7 mouse cellular contexts compared by ENCODE assay signal in the genomic region with DNA sequence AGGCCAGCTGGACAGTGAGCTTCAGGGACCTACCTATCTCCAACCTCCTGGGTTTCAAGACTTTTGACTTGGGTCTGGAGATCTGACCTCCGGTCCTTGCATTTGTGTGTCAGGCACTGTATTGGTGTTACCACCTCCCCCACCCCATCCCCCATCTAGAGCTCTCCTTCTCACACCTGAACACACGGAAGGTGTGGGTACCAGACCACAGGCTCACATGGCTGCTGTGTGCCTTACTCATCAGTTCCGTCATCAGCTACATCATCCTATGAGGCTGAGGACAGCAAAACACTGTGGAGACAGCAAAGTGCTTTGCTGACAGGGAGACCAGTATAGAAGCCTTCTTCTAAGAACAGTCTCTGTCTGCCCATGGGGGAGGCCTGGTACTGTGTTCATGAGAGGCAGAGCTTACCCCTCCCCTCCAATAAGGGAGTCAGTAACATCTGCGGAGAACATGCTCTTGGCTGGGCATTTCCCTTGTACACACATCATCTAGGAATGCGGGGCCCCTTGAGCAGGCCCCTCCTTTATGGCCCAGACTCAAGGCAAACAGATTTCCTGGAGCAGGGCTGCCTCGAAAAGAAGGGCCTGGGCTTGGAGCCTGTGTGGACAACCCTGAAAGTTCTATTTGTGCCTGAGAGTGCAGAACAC. TPM values are rescaled to one million over a fixed set of nuclear protein-coding genes. Genes with fewer than 3 reads are reported as not detected.
DNase-seq lines count a peak whose midpoint lies in the region; ATAC-seq and TF ChIP-seq lines count a peak whose summit lies in the region.

No protein-coding gene starts in this region.

- no peak overlapping the region for H3K9ac ChIP-seq in embryonic facial prominence, embryonic 11.5 days (replicated peaks; ENCODE audit: low read length)
- no peak overlapping the region for H3K9ac ChIP-seq in heart, postnatal 0 days (replicated peaks; ENCODE audit: low read depth, low read length)
- H3K9ac ChIP-seq in limb, embryonic 13.5 days, result no peak overlapping the region
- H3K9ac ChIP-seq in stomach, postnatal 0 days (ENCODE audit: low read length), result no peak overlapping the region

- WGBS in embryonic facial prominence, embryonic 11.5 days, result 61% methylated on average over 6 of the region's 6 CpGs
- WGBS in heart, postnatal 0 days, result 45% methylated on average over 6 of the region's 6 CpGs
- WGBS in limb, embryonic 13.5 days, result 43% methylated on average over 6 of the region's 6 CpGs
- WGBS in stomach, postnatal 0 days, result 38% methylated on average over 6 of the region's 6 CpGs

- intact Hi-C loops in left cerebral cortex, adult 2 months (cut with DNase I), result no loop called here

- no peaks in the 10 kb centered on the region for H3K27me3 ChIP-seq in embryonic facial prominence, embryonic 11.5 days (ENCODE audit: control insufficient read depth, insufficient read depth, low read length)
- no peaks in the 10 kb centered on the region for H3K27me3 ChIP-seq in heart, postnatal 0 days (ENCODE audit: control insufficient read depth, insufficient read depth, low read length)
- H3K27me3 ChIP-seq in limb, embryonic 13.5 days, result no peaks in the 10 kb centered on the region
- no peaks in the 10 kb centered on the region for H3K27me3 ChIP-seq in stomach, postnatal 0 days (ENCODE audit: control insufficient read depth, insufficient read depth, low read length)

- peak; percentile 67; the same call in 1 of the 2 replicates for ATAC-seq in embryonic facial prominence, embryonic 11.5 days (replicated peaks; ENCODE audit: insufficient number of reproducible peaks, low FRiP score, low TSS enrichment, low read depth)
- ATAC-seq in heart, postnatal 0 days (ENCODE audit: insufficient read depth, low read depth), result peak; percentile 93
- ATAC-seq in limb, embryonic 13.5 days (ENCODE audit: low FRiP score, low read depth), result peak; percentile 95
- peak; percentile 95 for ATAC-seq in stomach, postnatal 0 days (ENCODE audit: low FRiP score, low TSS enrichment)
- ATAC-seq in megakaryocyte progenitor cell, adult 5-6 weeks (replicated peaks; ENCODE audit: poor library complexity), result no peak

- H3K27ac ChIP-seq in embryonic facial prominence, embryonic 11.5 days (replicated peaks; ENCODE audit: low read depth, low read length), result no peak overlapping the region
- H3K27ac ChIP-seq in heart, postnatal 0 days (ENCODE audit: low read depth), result peak overlapping the region; percentile 57
- H3K27ac ChIP-seq in limb, embryonic 13.5 days, result peak overlapping the region; percentile 81
- peak overlapping the region; percentile 81 for H3K27ac ChIP-seq in stomach, postnatal 0 days (replicated peaks)
- no peak overlapping the region for H3K27ac ChIP-seq in left cerebral cortex, adult 2 months

- no peaks in the 10 kb centered on the region for H3K9me3 ChIP-seq in embryonic facial prominence, embryonic 11.5 days (replicated peaks; ENCODE audit: control insufficient read depth, low read length)
- no peaks in the 10 kb centered on the region for H3K9me3 ChIP-seq in heart, postnatal 0 days (replicated peaks; ENCODE audit: control insufficient read depth, low read length)
- no peaks in the 10 kb centered on the region for H3K9me3 ChIP-seq in limb, embryonic 13.5 days
- no peaks in the 10 kb centered on the region for H3K9me3 ChIP-seq in stomach, postnatal 0 days (ENCODE audit: control insufficient read depth, low read length)

- H3K4me3 ChIP-seq in embryonic facial prominence, embryonic 11.5 days (ENCODE audit: low read depth, low read length), result no peak overlapping the region
- no peak overlapping the region for H3K4me3 ChIP-seq in heart, postnatal 0 days (ENCODE audit: low read depth, low read length)
- no peak overlapping the region for H3K4me3 ChIP-seq in limb, embryonic 13.5 days
- no peak overlapping the region for H3K4me3 ChIP-seq in stomach, postnatal 0 days (ENCODE audit: low read depth, low read length)
- no peak overlapping the region for H3K4me3 ChIP-seq in left cerebral cortex, adult 2 months

- H3K36me3 ChIP-seq in embryonic facial prominence, embryonic 11.5 days (replicated peaks; ENCODE audit: control insufficient read depth, insufficient read depth, low read depth, low read length), result no peaks in the 10 kb centered on the region
- H3K36me3 ChIP-seq in heart, postnatal 0 days (replicated peaks; ENCODE audit: control insufficient read depth, insufficient read depth, low read length), result no peaks in the 10 kb centered on the region
- no peaks in the 10 kb centered on the region for H3K36me3 ChIP-seq in limb, embryonic 13.5 days
- no peaks in the 10 kb centered on the region for H3K36me3 ChIP-seq in stomach, postnatal 0 days (ENCODE audit: control insufficient read depth, insufficient read depth, low read length)

- H3K4me1 ChIP-seq in embryonic facial prominence, embryonic 11.5 days (ENCODE audit: control insufficient read depth, insufficient read depth, low read length), result no peaks in the 10 kb centered on the region
- 0 out of 2 replicates have a peak, but pooled peaks cover 8% of the 10 kb centered on the region for H3K4me1 ChIP-seq in heart, postnatal 0 days (ENCODE audit: control insufficient read depth, insufficient read depth)
- peaks cover 16% of the 10 kb centered on the region for H3K4me1 ChIP-seq in limb, embryonic 13.5 days
- H3K4me1 ChIP-seq in stomach, postnatal 0 days (replicated peaks; ENCODE audit: control insufficient read depth, insufficient read depth), result no peaks in the 10 kb centered on the region

- TF ChIP-seq CTCF in heart, postnatal 0 days (IDR thresholded peaks at IDR 0.05; ENCODE audit: low read depth), result no peak
- TF ChIP-seq CTCF in stomach, postnatal 0 days (IDR thresholded peaks at IDR 0.05; ENCODE audit: low read depth), result no peak
- TF ChIP-seq CTCF in left cerebral cortex, adult 2 months (IDR thresholded peaks at IDR 0.05), result no peak

- TF ChIP-seq EP300 in heart, postnatal 0 days (IDR thresholded peaks at IDR 0.05; ENCODE audit: low read depth), result no peak
- no peak for TF ChIP-seq EP300 in stomach, postnatal 0 days (optimal IDR thresholded peaks at IDR 0.05)

- H3K4me2 ChIP-seq in embryonic facial prominence, embryonic 11.5 days (ENCODE audit: low read depth, low read length), result no peak overlapping the region
- H3K4me2 ChIP-seq in heart, postnatal 0 days (ENCODE audit: low read depth, low read length), result no peak overlapping the region
- 0 out of 2 replicates have a peak overlapping the region, but pooled peaks have one; percentile 16 for H3K4me2 ChIP-seq in limb, embryonic 13.5 days (replicated peaks)
- no peak overlapping the region for H3K4me2 ChIP-seq in stomach, postnatal 0 days (replicated peaks; ENCODE audit: low read depth)

- DNase-seq in NIH3T3 (ENCODE audit: low read depth), result peak; percentile 96
- DNase-seq in embryonic facial prominence, embryonic 11.5 days (ENCODE audit: low spot score), result peak; percentile 54
- DNase-seq in heart, postnatal 0 days (ENCODE audit: low spot score), result peak; percentile 83
- DNase-seq in stomach, postnatal 0 days (ENCODE audit: low spot score), result peak; percentile 79
- no peak for DNase-seq in left cerebral cortex, adult 2 months (ENCODE audit: extremely low spot score in 1 of 2, low spot score in 2 of 2)

RNA-seq across cellular contexts. Expression of a gene that starts 19.6 kb away (rescaled TPM):
- 99.8 and 104 TPM in 2 replicates for polyA plus RNA-seq in embryonic facial prominence, embryonic 11.5 days (2014; fragmentation: Nextera tagmentation; extraction: Ambion mirVana)
- 22.1 and 25.0 TPM in 2 replicates for total RNA-seq in heart, postnatal 0 days (2014; rRNA removed; ENCODE audit: low replicate concordance)
- polyA plus RNA-seq in heart, postnatal 0 days (2015; fragmentation: Nextera tagmentation; extraction: Ambion mirVana), result 11.5 and 11.6 TPM in 2 replicates
- polyA plus RNA-seq in limb, embryonic 13.5 days (2015; fragmentation: Nextera tagmentation; extraction: Ambion mirVana), result 96.4 and 97.3 TPM in 2 replicates
- polyA plus RNA-seq in stomach, postnatal 0 days (2015; fragmentation: Nextera tagmentation; extraction: Ambion mirVana), result 16.7 and 18.6 TPM in 2 replicates
- total RNA-seq in left cerebral cortex, adult 2 months (2021), result 10 to 100 TPM; 53.9 to 57.3 TPM
- 6.5 and 9.7 TPM in 2 replicates for total RNA-seq in megakaryocyte progenitor cell, adult 5-6 weeks (2015)
- total RNA-seq in megakaryocyte progenitor cell, adult 5-6 weeks (2017), result 2.6 and 4.0 TPM in 2 replicates

Comparison
In these comparisons a context has a peak if more than half of its experiments do, and no peak if none do; other contexts are left out.
1. DNase-seq: peak in NIH3T3 (single experiment), embryonic facial prominence, embryonic 11.5 days (single experiment), heart, postnatal 0 days (single experiment) and stomach, postnatal 0 days (single experiment); none in left cerebral cortex, adult 2 months (0 of 2).
2. H3K27ac ChIP-seq: peak in heart, postnatal 0 days (single experiment), limb, embryonic 13.5 days (single experiment) and stomach, postnatal 0 days (single experiment); none in embryonic facial prominence, embryonic 11.5 days (single experiment) and left cerebral cortex, adult 2 months (single experiment).